Mouse (Mus musculus): ENCODE results near the gene Dnase1l3. TPM values are rescaled to one million over a fixed set of nuclear protein-coding genes. Genes with fewer than 3 reads are reported as not detected.

Dnase1l3 gene
- total RNA-seq, 2 experiments from 2014 or later = 0.19 TPM; not detected in 1

DNA sequence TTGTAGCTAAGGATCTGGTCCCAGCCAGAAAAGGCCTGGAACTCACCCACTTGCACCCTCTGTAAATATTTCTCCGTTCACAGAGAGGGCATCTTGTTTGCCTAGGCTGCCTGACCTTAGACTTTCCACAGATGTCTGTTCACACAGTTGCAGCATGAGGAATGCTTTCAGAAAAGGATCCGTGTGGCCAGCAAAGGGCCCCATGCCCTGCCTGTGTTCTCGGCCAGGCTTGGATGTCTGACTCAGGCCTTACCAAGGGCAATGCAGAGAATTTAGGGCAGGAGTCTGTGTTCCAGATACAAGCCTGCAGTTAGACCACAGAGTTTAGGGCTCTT, 50.6 kb downstream of the Dnase1l3 start:
- ATAC-seq (replicated peaks; ENCODE audit: low FRiP score, poor library complexity, severe bottlenecking) = no peak

- no peak for ATAC-seq (replicated peaks; ENCODE audit: low FRiP score, poor library complexity, severe bottlenecking)
These were observed 51.1 kb downstream of the Dnase1l3 start for GRCm38 (mm10) chr14:7943101-7943800.

- ATAC-seq (replicated peaks; ENCODE audit: low FRiP score, poor library complexity, severe bottlenecking) = no peak
These were observed 53.0 kb downstream of the Dnase1l3 start for GRCm38 (mm10) chr14:7941413-7941812.

GRCm38 (mm10) chr14:7938809-7939784, 55.3 kb downstream of the Dnase1l3 start:
- ATAC-seq (replicated peaks; ENCODE audit: low FRiP score, poor library complexity, severe bottlenecking) = no peak

DNA sequence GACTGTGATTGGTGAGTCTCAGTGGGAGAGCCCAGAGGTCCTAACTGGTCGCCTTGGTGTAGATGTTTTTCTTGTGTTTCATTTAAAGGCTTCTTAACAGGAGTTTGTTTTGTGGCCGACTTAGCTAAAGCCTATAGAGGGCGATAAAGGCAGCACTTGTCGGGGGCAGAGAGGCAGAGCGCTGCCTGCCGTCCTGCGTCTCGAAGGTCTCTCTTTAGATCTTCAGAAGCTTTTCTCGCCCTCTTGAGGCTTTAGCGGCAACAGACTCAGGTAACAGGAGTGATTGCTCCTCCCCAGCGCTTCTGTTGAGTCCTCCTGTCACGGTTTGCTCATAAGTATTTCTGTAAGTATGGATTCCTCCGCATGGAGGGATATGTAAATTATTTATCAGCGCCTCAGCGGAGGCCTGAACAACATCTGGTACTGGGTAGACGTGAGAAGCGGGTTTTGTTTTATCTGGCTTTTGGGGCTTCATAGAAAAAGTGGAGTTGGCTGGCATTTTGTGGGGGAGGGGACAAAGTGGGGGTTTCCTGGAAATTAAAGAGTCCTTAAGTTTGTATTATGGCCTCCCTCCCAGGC, 57.2 kb downstream of the Dnase1l3 start:
- no peak for ATAC-seq (replicated peaks; ENCODE audit: low FRiP score, poor library complexity, severe bottlenecking)

DNA sequence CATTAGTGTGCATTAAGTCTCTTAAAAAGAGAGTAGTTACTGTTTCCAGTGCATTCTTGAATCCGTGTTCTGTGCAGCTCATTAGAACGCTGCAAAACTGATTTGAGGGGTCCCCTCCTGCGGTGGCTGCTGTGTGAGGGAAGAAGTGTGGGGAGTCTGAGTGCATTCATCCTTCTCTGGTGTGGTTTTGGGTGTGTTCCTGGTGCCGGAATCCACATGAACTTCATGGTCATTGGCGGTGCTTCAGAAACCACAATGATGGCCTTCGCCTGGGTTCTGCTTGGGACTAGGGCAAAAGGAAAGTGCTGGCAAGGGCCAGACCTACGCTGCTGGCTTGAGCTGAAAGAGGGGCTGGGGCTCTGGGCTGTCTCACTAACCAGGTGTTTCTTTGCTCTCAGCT, 60.2 kb downstream of the Dnase1l3 start:
- ATAC-seq (replicated peaks; ENCODE audit: low FRiP score, poor library complexity, severe bottlenecking) = no peak

GRCm38 (mm10) chr14:7932151-7932550, 62.2 kb downstream of the Dnase1l3 start:
- no peak for ATAC-seq (replicated peaks; ENCODE audit: low FRiP score, poor library complexity, severe bottlenecking)

DNA sequence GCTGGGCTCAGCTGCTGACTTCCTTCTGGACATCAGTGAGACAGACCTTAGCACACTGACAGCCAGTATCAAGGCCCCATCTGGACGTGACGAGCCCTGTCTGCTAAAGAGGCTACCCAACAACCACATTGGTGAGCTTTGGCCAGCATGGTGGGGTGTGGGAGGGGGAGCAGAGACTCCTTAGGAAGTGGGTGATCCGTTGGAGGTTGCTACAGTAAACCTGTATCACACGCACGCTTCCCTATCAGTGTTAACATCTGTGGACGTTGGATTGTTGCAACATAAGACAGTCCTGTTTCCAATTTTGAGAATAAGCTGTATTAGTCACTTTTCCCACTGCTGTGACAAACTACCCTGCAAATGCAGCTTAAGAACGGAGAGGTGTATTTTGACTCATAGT, 65.3 kb downstream of the Dnase1l3 start:
- no peak for ATAC-seq (replicated peaks; ENCODE audit: low FRiP score, poor library complexity, severe bottlenecking)

DNA sequence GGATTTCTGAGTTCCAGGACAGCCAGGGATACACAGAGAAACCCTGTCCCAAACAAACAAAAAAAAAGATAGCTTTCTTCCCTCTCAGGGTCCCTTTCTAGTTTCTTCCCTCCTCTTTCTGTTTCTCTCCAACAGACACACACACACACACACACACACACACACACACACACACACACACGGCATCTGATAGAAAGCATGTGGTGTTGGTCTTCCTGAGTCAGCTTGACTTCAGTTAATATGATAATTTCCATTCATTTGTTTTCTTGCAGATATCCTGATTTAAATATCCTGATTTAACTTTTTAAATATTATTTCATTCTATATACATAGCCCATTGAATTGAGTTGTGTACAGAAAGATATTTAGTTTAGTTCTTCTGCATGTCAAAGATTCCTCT, 66.0 kb downstream of the Dnase1l3 start:
- no peak for ATAC-seq (replicated peaks; ENCODE audit: low FRiP score, poor library complexity, severe bottlenecking)

DNA sequence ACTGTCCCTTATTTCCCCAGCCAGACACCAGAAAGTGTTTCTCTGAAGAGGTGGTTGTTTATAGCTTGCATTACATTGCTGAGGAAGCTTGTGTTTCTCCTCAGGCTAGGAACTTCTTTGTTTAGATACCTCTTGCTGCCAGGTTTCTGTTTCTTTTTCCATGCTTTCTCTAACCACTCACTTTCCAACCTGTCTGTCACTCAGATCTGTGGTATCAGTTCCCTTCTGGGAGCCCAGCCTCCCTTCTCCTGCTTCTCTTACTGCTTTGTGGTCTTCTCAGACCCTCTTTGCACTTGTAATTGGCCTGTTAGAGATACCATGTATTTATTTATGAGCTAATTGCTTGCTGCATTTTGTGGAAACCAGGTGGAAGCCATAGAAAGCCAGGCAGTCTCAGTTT, 70.7 kb downstream of the Dnase1l3 start:
- no peak for ATAC-seq (replicated peaks; ENCODE audit: low FRiP score, poor library complexity, severe bottlenecking)

- no peak for ATAC-seq (replicated peaks; ENCODE audit: low FRiP score, poor library complexity, severe bottlenecking)
These were observed 72.9 kb downstream of the Dnase1l3 start for GRCm38 (mm10) chr14:7921459-7921858.

- ATAC-seq (replicated peaks; ENCODE audit: low FRiP score, poor library complexity, severe bottlenecking) = no peak
These were observed 74.5 kb downstream of the Dnase1l3 start for GRCm38 (mm10) chr14:7919921-7920320.

DNA sequence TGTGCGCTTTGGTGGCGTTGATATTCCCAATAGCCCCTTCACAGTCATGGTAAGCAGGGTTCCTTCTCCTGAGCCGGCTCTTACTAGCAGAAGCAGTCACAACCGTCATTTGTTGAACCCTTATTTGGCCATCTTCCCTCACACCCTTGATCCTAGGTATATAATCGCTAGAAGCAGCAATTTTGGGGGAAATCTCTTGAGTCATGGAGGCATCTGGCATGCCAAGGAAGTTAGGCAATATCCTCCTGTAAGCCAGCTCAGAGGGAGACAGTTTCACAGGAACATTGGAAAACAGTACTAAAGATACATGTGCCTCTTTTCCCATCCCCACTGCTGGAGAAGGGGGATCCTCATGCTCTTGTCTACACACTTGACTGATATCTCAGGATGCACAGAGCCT, 75.1 kb downstream of the Dnase1l3 start:
- ATAC-seq (replicated peaks; ENCODE audit: low FRiP score, poor library complexity, severe bottlenecking) = no peak

DNA sequence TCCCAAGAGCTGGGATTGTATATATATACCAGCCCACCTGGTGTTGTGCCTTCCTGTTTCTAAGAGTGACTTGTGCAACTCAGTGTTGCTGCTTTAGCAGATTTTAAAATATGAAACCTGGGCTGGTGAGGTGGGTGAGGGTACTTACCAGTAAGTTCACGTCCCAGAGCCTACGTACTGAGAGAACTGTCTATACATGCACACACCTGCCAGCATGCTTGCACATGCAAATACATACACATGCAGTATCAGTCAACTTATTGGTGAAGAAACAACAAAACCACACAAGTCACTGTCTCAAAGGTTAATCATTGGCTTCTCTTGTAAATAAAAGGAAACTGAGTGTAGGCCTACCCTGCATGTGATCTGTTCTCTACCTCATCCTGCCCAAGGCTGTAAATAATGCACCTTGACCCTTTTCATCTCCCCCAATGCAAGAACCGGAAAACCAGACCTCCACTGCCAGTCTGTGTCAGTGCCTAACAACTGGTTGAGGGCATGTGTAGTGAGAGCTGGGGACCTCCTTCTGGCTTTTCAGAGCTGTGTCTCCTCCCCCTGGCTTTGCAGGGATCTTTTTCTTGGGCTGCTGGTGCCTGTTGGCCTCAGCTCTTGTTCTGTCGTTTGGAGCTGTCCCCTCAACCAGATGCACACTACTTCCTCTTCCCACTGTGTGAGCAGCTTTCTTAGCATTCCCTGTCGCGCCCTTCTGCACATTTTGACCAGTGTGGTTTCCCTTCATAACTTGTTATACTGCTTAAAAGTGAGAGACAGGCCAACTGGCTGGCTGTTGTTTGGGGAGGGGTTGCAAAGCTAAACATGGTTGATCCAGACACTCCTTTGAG, 76.0 kb downstream of the Dnase1l3 start:
- ATAC-seq (replicated peaks; ENCODE audit: low FRiP score, poor library complexity, severe bottlenecking) = no peak

Other genes starting within 250 kb of the Dnase1l3 start
- gene Gm26661, start 203.0 kb downstream of the Dnase1l3 start, total RNA-seq (2015; ENCODE audit: low replicate concordance) = not detected in 2 replicates
- not detected in 2 replicates for gene Gm26661, start 203.0 kb downstream of the Dnase1l3 start, total RNA-seq (2017; ENCODE audit: low replicate concordance)
- gene Flnb, start 176.6 kb downstream of the Dnase1l3 start, total RNA-seq (2015; ENCODE audit: low replicate concordance) = 2.7 and 3.8 TPM in 2 replicates
- 2.0 and 2.2 TPM in 2 replicates for gene Flnb, start 176.6 kb downstream of the Dnase1l3 start, total RNA-seq (2017; ENCODE audit: low replicate concordance)
- not detected in 2 replicates for gene Gm45521, start 37.3 kb downstream of the Dnase1l3 start, total RNA-seq (2015; ENCODE audit: low replicate concordance)
- gene Gm45521, start 37.3 kb downstream of the Dnase1l3 start, total RNA-seq (2017; ENCODE audit: low replicate concordance) = not detected in 2 replicates
- not detected in 2 replicates for gene Abhd6, start 8.3 kb upstream of the Dnase1l3 start, total RNA-seq (2015; ENCODE audit: low replicate concordance)
- not detected in 2 replicates for gene Abhd6, start 8.3 kb upstream of the Dnase1l3 start, total RNA-seq (2017; ENCODE audit: low replicate concordance)
- 5.4 and 7.1 TPM in 2 replicates for gene Rpp14, start 85.8 kb upstream of the Dnase1l3 start, total RNA-seq (2015; ENCODE audit: low replicate concordance)
- gene Rpp14, start 85.8 kb upstream of the Dnase1l3 start, total RNA-seq (2017; ENCODE audit: low replicate concordance) = 11.7 and 14.0 TPM in 2 replicates
- gene Pxk, start 103.6 kb upstream of the Dnase1l3 start, total RNA-seq (2015; ENCODE audit: low replicate concordance) = 11.7 and 16.1 TPM in 2 replicates
- gene Pxk, start 103.6 kb upstream of the Dnase1l3 start, total RNA-seq (2017; ENCODE audit: low replicate concordance) = 3.9 and 9.6 TPM in 2 replicates
- gene Pdhb, start 178.5 kb upstream of the Dnase1l3 start, total RNA-seq (2015; ENCODE audit: low replicate concordance) = 26.9 and 51.2 TPM in 2 replicates
- 56.0 and 56.1 TPM in 2 replicates for gene Pdhb, start 178.5 kb upstream of the Dnase1l3 start, total RNA-seq (2017; ENCODE audit: low replicate concordance)
- gene Kctd6, start 219.6 kb upstream of the Dnase1l3 start, total RNA-seq (2015; ENCODE audit: low replicate concordance) = 1.2 and 2.3 TPM in 2 replicates
- gene Kctd6, start 219.6 kb upstream of the Dnase1l3 start, total RNA-seq (2017; ENCODE audit: low replicate concordance) = 5.4 and 6.6 TPM in 2 replicates